Mouse (Mus musculus) thymus, adult 2 months (tissue): ENCODE data around the gene D430042O09Rik.

Experiments used
- CTCF ChIP-seq: fragments of 200-500 bp; IDR thresholded peaks from 2 replicates; pipeline ENCODE4 v1.5.1; 2012; ENCODE audit warnings: mild to moderate bottlenecking, control low read depth, low read length, moderate library complexity, borderline replicate concordance; ENCODE audit not compliant: control insufficient read depth, poor library complexity, insufficient read depth; ENCODE audit errors: extremely low read depth
- POLR2A ChIP-seq: fragments of 200-500 bp; IDR thresholded peaks from 2 replicates; pipeline ENCODE4 v1.6.1; 2012; ENCODE audit warnings: mild to moderate bottlenecking, low read length, control low read depth, moderate library complexity; ENCODE audit not compliant: control insufficient read depth, poor library complexity, insufficient read depth; ENCODE audit errors: extremely low read depth

- TF ChIP-seq CTCF (no peak), POLR2A (no peak)
Observed at GRCm38 (mm10) chr7:125878040-125878439, 170.4 kb downstream of the D430042O09Rik start.
